Mouse (Mus musculus): ENCODE results near the gene Nagk. TPM values are rescaled to one million over a fixed set of nuclear protein-coding genes. Genes with fewer than 3 reads are reported as not detected.
"Not testable (repeated sequence)": the region's sequence is repeated elsewhere in the genome, so short reads cannot be mapped to it uniquely, and the experiment has no call there.

Nagk gene
- polyA plus RNA-seq, 1 experiment from 2014 or later, result 58.3 TPM

GRCm38 (mm10) chr6:83831606-83832123 is 36.9 kb downstream of the Nagk start, which contains the start of gene Paip2b:
Gene Paip2b, minus strand, starts transcription at chr6:83831741.
- H3K9ac ChIP-seq (ENCODE audit: low read length), result peak within 1 kb of the TSS; percentile 77
- no peaks in the 10 kb centered on the region for H3K9me3 ChIP-seq (ENCODE audit: control insufficient read depth, low read length)
- peak; percentile 99 for ATAC-seq (ENCODE audit: low read depth)
- H3K4me3 ChIP-seq (ENCODE audit: low read length), result peak within 1 kb of the TSS; percentile 67
- no peaks in the 10 kb centered on the region for H3K36me3 ChIP-seq (ENCODE audit: control insufficient read depth, insufficient read depth, low read length)
- peak within 1 kb of the TSS; percentile 86 for H3K27ac ChIP-seq (ENCODE audit: low read length)
- peak within 1 kb of the TSS; percentile 96 for H3K4me2 ChIP-seq (ENCODE audit: low read depth, low read length)
- H3K4me1 ChIP-seq (replicated peaks; ENCODE audit: control insufficient read depth, insufficient read depth, low read length), result peaks cover 3% of the 10 kb centered on the region; the same call in 1 of the 2 replicates
- H3K27me3 ChIP-seq (ENCODE audit: control insufficient read depth, insufficient read depth, low read depth, low read length), result no peaks in the 10 kb centered on the region
- under 1% methylated on average over 37 of the region's 37 CpGs for WGBS

GRCm38 (mm10) chr6:83832393-83832792 is 37.6 kb downstream of the Nagk start:
- H3K4me1 ChIP-seq (replicated peaks; ENCODE audit: control insufficient read depth, insufficient read depth, low read length); H3K36me3 ChIP-seq (ENCODE audit: control insufficient read depth, insufficient read depth, low read length); ATAC-seq (ENCODE audit: low read depth); H3K9me3 ChIP-seq (ENCODE audit: control insufficient read depth, low read length); H3K27me3 ChIP-seq (ENCODE audit: control insufficient read depth, insufficient read depth, low read depth, low read length): not testable (repeated sequence)
- WGBS, result 67% methylated on average over 1 of the region's 1 CpGs
- H3K4me2 ChIP-seq (ENCODE audit: low read depth, low read length), result peak overlapping the region; percentile 57
- peak overlapping the region; percentile 43 for H3K4me3 ChIP-seq (ENCODE audit: low read length)
- H3K9ac ChIP-seq (ENCODE audit: low read length), result peak overlapping the region; percentile 25
- peak overlapping the region; percentile 76 for H3K27ac ChIP-seq (ENCODE audit: low read length)

- Histone ChIP-seq H3K36me3 (ENCODE audit: control insufficient read depth, insufficient read depth, low read length) (no peaks in the 10 kb centered on the region), H3K27me3 (ENCODE audit: control insufficient read depth, insufficient read depth, low read depth, low read length) (no peaks in the 10 kb centered on the region), H3K4me3 (ENCODE audit: low read length) (no peak overlapping the region), H3K4me1 (replicated peaks; ENCODE audit: control insufficient read depth, insufficient read depth, low read length) (no peaks in the 10 kb centered on the region), H3K9me3 (ENCODE audit: control insufficient read depth, low read length) (no peaks in the 10 kb centered on the region), H3K27ac (ENCODE audit: low read length) (no peak overlapping the region), H3K9ac (ENCODE audit: low read length) (no peak overlapping the region), H3K4me2 (ENCODE audit: low read depth, low read length) (no peak overlapping the region)
- 82% methylated on average over 2 of the region's 2 CpGs for WGBS
- no peak for ATAC-seq (ENCODE audit: low read depth)
These were observed 42.0 kb downstream of the Nagk start for GRCm38 (mm10) chr6:83836826-83837225.

- Histone ChIP-seq H3K27me3 (ENCODE audit: control insufficient read depth, insufficient read depth, low read depth, low read length) (no peaks in the 10 kb centered on the region), H3K4me3 (ENCODE audit: low read length) (no peak overlapping the region), H3K4me2 (ENCODE audit: low read depth, low read length) (no peak overlapping the region), H3K4me1 (replicated peaks; ENCODE audit: control insufficient read depth, insufficient read depth, low read length) (no peaks in the 10 kb centered on the region), H3K27ac (ENCODE audit: low read length) (no peak overlapping the region), H3K9me3 (ENCODE audit: control insufficient read depth, low read length) (no peaks in the 10 kb centered on the region), H3K36me3 (ENCODE audit: control insufficient read depth, insufficient read depth, low read length) (no peaks in the 10 kb centered on the region), H3K9ac (ENCODE audit: low read length) (no peak overlapping the region)
- ATAC-seq (ENCODE audit: low read depth), result no peak
- 76% methylated on average over 2 of the region's 2 CpGs for WGBS
These were observed 43.3 kb downstream of the Nagk start for GRCm38 (mm10) chr6:83838046-83838445.

- Histone ChIP-seq H3K36me3 (ENCODE audit: control insufficient read depth, insufficient read depth, low read length) (no peaks in the 10 kb centered on the region), H3K9ac (ENCODE audit: low read length) (no peak overlapping the region), H3K9me3 (ENCODE audit: control insufficient read depth, low read length) (no peaks in the 10 kb centered on the region), H3K27ac (ENCODE audit: low read length) (no peak overlapping the region), H3K27me3 (ENCODE audit: control insufficient read depth, insufficient read depth, low read depth, low read length) (no peaks in the 10 kb centered on the region), H3K4me2 (ENCODE audit: low read depth, low read length) (no peak overlapping the region), H3K4me1 (replicated peaks; ENCODE audit: control insufficient read depth, insufficient read depth, low read length) (no peaks in the 10 kb centered on the region), H3K4me3 (ENCODE audit: low read length) (no peak overlapping the region)
- 67% methylated on average over 6 of the region's 6 CpGs for WGBS
- peak; percentile 68 for ATAC-seq (ENCODE audit: low read depth)
These were observed 45.3 kb downstream of the Nagk start for GRCm38 (mm10) chr6:83840086-83840485.

- Histone ChIP-seq H3K9me3 (ENCODE audit: control insufficient read depth, low read length) (no peaks in the 10 kb centered on the region), H3K27ac (ENCODE audit: low read length) (no peak overlapping the region), H3K36me3 (ENCODE audit: control insufficient read depth, insufficient read depth, low read length) (no peaks in the 10 kb centered on the region), H3K4me3 (ENCODE audit: low read length) (no peak overlapping the region), H3K4me1 (replicated peaks; ENCODE audit: control insufficient read depth, insufficient read depth, low read length) (no peaks in the 10 kb centered on the region), H3K27me3 (ENCODE audit: control insufficient read depth, insufficient read depth, low read depth, low read length) (no peaks in the 10 kb centered on the region), H3K4me2 (ENCODE audit: low read depth, low read length) (no peak overlapping the region), H3K9ac (ENCODE audit: low read length) (no peak overlapping the region)
- ATAC-seq (ENCODE audit: low read depth), result no peak
- WGBS, result 85% methylated on average over 10 of the region's 10 CpGs
These were observed 50.1 kb downstream of the Nagk start for GRCm38 (mm10) chr6:83844913-83845312.

- H3K9ac ChIP-seq (ENCODE audit: low read length), result no peak overlapping the region
- H3K36me3 ChIP-seq (ENCODE audit: control insufficient read depth, insufficient read depth, low read length), result no peaks in the 10 kb centered on the region
- H3K27ac ChIP-seq (ENCODE audit: low read length), result no peak overlapping the region
- H3K4me1 ChIP-seq (replicated peaks; ENCODE audit: control insufficient read depth, insufficient read depth, low read length), result no peaks in the 10 kb centered on the region
- no peak overlapping the region for H3K4me2 ChIP-seq (ENCODE audit: low read depth, low read length)
- 84% methylated on average over 2 of the region's 2 CpGs for WGBS
- H3K4me3 ChIP-seq (ENCODE audit: low read length), result no peak overlapping the region
- ATAC-seq (ENCODE audit: low read depth), result no peak
- no peaks in the 10 kb centered on the region for H3K27me3 ChIP-seq (ENCODE audit: control insufficient read depth, insufficient read depth, low read depth, low read length)
- no peaks in the 10 kb centered on the region for H3K9me3 ChIP-seq (ENCODE audit: control insufficient read depth, low read length)
These were observed 51.4 kb downstream of the Nagk start for GRCm38 (mm10) chr6:83846141-83846540.

- no peak overlapping the region for H3K27ac ChIP-seq (ENCODE audit: low read length)
- no peak overlapping the region for H3K4me2 ChIP-seq (ENCODE audit: low read depth, low read length)
- no peaks in the 10 kb centered on the region for H3K4me1 ChIP-seq (replicated peaks; ENCODE audit: control insufficient read depth, insufficient read depth, low read length)
- H3K36me3 ChIP-seq (ENCODE audit: control insufficient read depth, insufficient read depth, low read length), result no peaks in the 10 kb centered on the region
- H3K9ac ChIP-seq (ENCODE audit: low read length), result no peak overlapping the region
- WGBS, result 75% methylated on average over 2 of the region's 2 CpGs
- no peak overlapping the region for H3K4me3 ChIP-seq (ENCODE audit: low read length)
- no peak for ATAC-seq (ENCODE audit: low read depth)
- H3K9me3 ChIP-seq (ENCODE audit: control insufficient read depth, low read length), result no peaks in the 10 kb centered on the region
- H3K27me3 ChIP-seq (ENCODE audit: control insufficient read depth, insufficient read depth, low read depth, low read length), result no peaks in the 10 kb centered on the region
These were observed 54.7 kb downstream of the Nagk start for GRCm38 (mm10) chr6:83849446-83849845.
